Mouse (Mus musculus) midbrain, postnatal 0 days (tissue): ENCODE measurements around the gene Zfp146. TPM values are rescaled to one million over a fixed set of nuclear protein-coding genes. Genes with fewer than 3 reads are reported as not detected.

Source experiments
- ATAC-seq: fragments of 200-750 bp; cut with Nextera tagmentation; 2 replicates; pipeline ENCODE4 v1.8.0; 2017; ENCODE audit warnings: moderate number of reproducible peaks, mild to moderate bottlenecking, moderate TSS enrichment, moderate library complexity; ENCODE audit not compliant: low FRiP score
- DNase-seq: peaks from one replicate; pipeline ENCODE4 v3.0.0-alpha.2; 2015; ENCODE audit warnings: low spot score
- H3K27ac ChIP-seq: fragments of 300-500 bp; sonication (generic); 2 replicates; pipeline ENCODE4 v1.5.1; 2014; ENCODE audit warnings: low read depth, mild to moderate bottlenecking, low read length, mixed read lengths
- H3K27me3 ChIP-seq: fragments of 300-500 bp; sonication (generic); 2 replicates; pipeline ENCODE4 v1.6.1; 2014; ENCODE audit warnings: low read length, control low read depth, mixed read lengths; ENCODE audit not compliant: insufficient read depth
- H3K36me3 ChIP-seq: fragments of 300-500 bp; sonication (generic); 2 replicates; pipeline ENCODE4 v1.6.1; 2014; ENCODE audit warnings: low read length, control low read depth, mixed read lengths; ENCODE audit not compliant: insufficient read depth
- H3K4me1 ChIP-seq: fragments of 300-500 bp; sonication (generic); 2 replicates; pipeline ENCODE4 v1.6.1; 2014; ENCODE audit warnings: mild to moderate bottlenecking, control low read depth, antibody characterized with exemption, low read length, mixed read lengths; ENCODE audit not compliant: insufficient read depth
- H3K4me2 ChIP-seq: fragments of 300-500 bp; sonication (generic); 2 replicates; pipeline ENCODE4 v1.6.1; 2014; ENCODE audit warnings: low read depth, mild to moderate bottlenecking, low read length, mixed read lengths; ENCODE audit not compliant: poor library complexity, severe bottlenecking
- H3K4me3 ChIP-seq: fragments of 300-500 bp; sonication (generic); 2 replicates; pipeline ENCODE4 v1.5.1; 2014; ENCODE audit warnings: low read depth, mild to moderate bottlenecking, low read length, moderate library complexity
- H3K9ac ChIP-seq: fragments of 300-500 bp; sonication (generic); replicated peaks from 2 replicates; pipeline ENCODE4 v1.6.1; 2014; ENCODE audit warnings: mild to moderate bottlenecking, low read length, moderate library complexity, mixed read lengths; ENCODE audit not compliant: poor library complexity, severe bottlenecking
- H3K9me3 ChIP-seq: fragments of 300-500 bp; sonication (generic); 2 replicates; pipeline ENCODE4 v1.6.1; 2016; ENCODE audit warnings: low read length, control low read depth
- CTCF ChIP-seq: IDR thresholded peaks from 2 replicates; pipeline ENCODE4 v1.5.1; 2016; ENCODE audit warnings: antibody characterized with exemption, mild to moderate bottlenecking
- WGBS: fragments of 180-500 bp; shearing (Covaris S2); extraction: QIAGEN DNeasy Blood & Tissue Kit; methylation state at CpG from one replicate; pipeline ENCODE4 v1.1.7; 2014; 5-methylcytosine and 5-hydroxymethylcytosine counted together
- polyA plus RNA-seq: library from polyadenylated mRNA; unstranded; fragments of >200 nt; fragmentation: Nextera tagmentation; extraction: Ambion mirVana; gene quantifications from 2 replicates; pipeline ENCODE4 v1.2.1, GENCODE M21; 2015
- total RNA-seq: library from RNA; depleted of rRNA; stranded (reverse); fragments of >200 nt; gene quantifications from 2 replicates; pipeline ENCODE4 v1.2.3, GENCODE M21; 2014

The Zfp146 gene
- total and polyA plus RNA-seq, 2 experiments from 2014 or later = 7.2 to 49.8 TPM

- no peak for TF ChIP-seq CTCF
- H3K27ac ChIP-seq = no peak overlapping the region
- H3K36me3 ChIP-seq = peaks cover 27% of the 10 kb centered on the region
- H3K4me2 ChIP-seq = no peak overlapping the region
- DNase-seq (no peak), ATAC-seq (no peak)
- no peaks in the 10 kb centered on the region for H3K4me1 ChIP-seq
- no peak overlapping the region for H3K4me3 ChIP-seq
- no peak overlapping the region for H3K9ac ChIP-seq
- H3K9me3 ChIP-seq = no peaks in the 10 kb centered on the region
- no peaks in the 10 kb centered on the region for H3K27me3 ChIP-seq
- WGBS = 85% methylated on average over 11 of the region's 11 CpGs
Observed at GRCm38 (mm10) chr7:30178256-30178655, 8.7 kb upstream of the Zfp146 start.

- H3K4me2 ChIP-seq = no peak overlapping the region
- H3K27ac ChIP-seq = no peak overlapping the region
- no peak for ATAC-seq
- peaks cover 27% of the 10 kb centered on the region for H3K36me3 ChIP-seq
- WGBS = 84% methylated on average over 12 of the region's 12 CpGs
- no peak for DNase-seq
- no peak overlapping the region for H3K9ac ChIP-seq
- no peak for TF ChIP-seq CTCF
- no peaks in the 10 kb centered on the region for H3K4me1 ChIP-seq
- H3K27me3 ChIP-seq = no peaks in the 10 kb centered on the region
- H3K4me3 ChIP-seq = no peak overlapping the region
- H3K9me3 ChIP-seq = no peaks in the 10 kb centered on the region
Observed at GRCm38 (mm10) chr7:30176474-30176873, 6.9 kb upstream of the Zfp146 start.

- Histone ChIP-seq H3K4me3 (peak overlapping the region; percentile 61), H3K9ac (peak overlapping the region; percentile 64), H3K4me1 (peaks cover 9% of the 10 kb centered on the region), H3K9me3 (no peaks in the 10 kb centered on the region), H3K27me3 (no peaks in the 10 kb centered on the region), H3K27ac (peak overlapping the region; percentile 89), H3K4me2 (peak overlapping the region; percentile 67), H3K36me3 (no peaks in the 10 kb centered on the region)
- 23% methylated on average over 11 of the region's 11 CpGs for WGBS
- ATAC-seq (peak; percentile 32; the same call in 1 of the 2 replicates), DNase-seq (no peak)
- no peak for TF ChIP-seq CTCF
Observed at GRCm38 (mm10) chr7:30170283-30170951, 867 bp upstream of the Zfp146 start.

GRCm38 (mm10) chr7:30168914-30169582 lies 502 bp downstream of the Zfp146 start:
- 3% methylated on average over 21 of the region's 21 CpGs for WGBS
- DNase-seq = peak; percentile 70
- peak; percentile 55 for ATAC-seq
- H3K9me3 ChIP-seq = no peaks in the 10 kb centered on the region
- H3K27ac ChIP-seq = peak overlapping the region; percentile 89
- H3K9ac ChIP-seq = peak overlapping the region; percentile 64
- peak overlapping the region; percentile 67 for H3K4me2 ChIP-seq
- peaks cover 9% of the 10 kb centered on the region for H3K4me1 ChIP-seq
- H3K36me3 ChIP-seq = no peaks in the 10 kb centered on the region
- H3K27me3 ChIP-seq = no peaks in the 10 kb centered on the region
- peak overlapping the region; percentile 61 for H3K4me3 ChIP-seq
- no peak for TF ChIP-seq CTCF

GRCm38 (mm10) chr7:30164745-30165144 lies 4.8 kb downstream of the Zfp146 start:
- no peak for ATAC-seq
- WGBS = 98% methylated on average over 2 of the region's 2 CpGs
- no peaks in the 10 kb centered on the region for H3K27me3 ChIP-seq

GRCm38 (mm10) chr7:30163113-30163512 lies 6.4 kb downstream of the Zfp146 start:
- TF ChIP-seq CTCF = no peak
- H3K4me2 ChIP-seq = no peak overlapping the region
- no peak for ATAC-seq
- no peak overlapping the region for H3K9ac ChIP-seq
- peaks cover 11% of the 10 kb centered on the region; the same call in 1 of the 2 replicates for H3K9me3 ChIP-seq
- H3K4me3 ChIP-seq = no peak overlapping the region
- no peak overlapping the region for H3K27ac ChIP-seq
- peaks cover 3% of the 10 kb centered on the region; the same call in 1 of the 2 replicates for H3K4me1 ChIP-seq
- H3K27me3 ChIP-seq = no peaks in the 10 kb centered on the region
- WGBS = over 99% methylated on average over 5 of the region's 5 CpGs
- no peak for DNase-seq
- H3K36me3 ChIP-seq = peaks cover 48% of the 10 kb centered on the region

More at GRCm38 (mm10) chr7:30164745-30165144, 4.8 kb downstream of the Zfp146 start:
- TF ChIP-seq CTCF = no peak
- Histone ChIP-seq H3K9me3 (peaks cover 10% of the 10 kb centered on the region; the same call in 1 of the 2 replicates), H3K36me3 (peaks cover 31% of the 10 kb centered on the region), H3K4me3 (no peak overlapping the region), H3K4me2 (no peak overlapping the region), H3K4me1 (peaks cover 4% of the 10 kb centered on the region; the same call in 1 of the 2 replicates), H3K27ac (no peak overlapping the region), H3K9ac (no peak overlapping the region)
- no peak for DNase-seq
